Mouse (Mus musculus) macrophage (primary cell): ENCODE measurements at regions not wholly inside any gene's neighbourhood (a gene's known extent, or its start where the extent isn't known, plus 50 kb on each side); places are given as distances from the start of the nearest gene placed in this dataset.

Experiments
- H3K27ac ChIP-seq: fragments of 350-480 bp; formaldehyde crosslinking; 2 replicates; pipeline ENCODE4 v1.9.0; 2021
- H3K36me3 ChIP-seq: fragments of 350-480 bp; formaldehyde crosslinking; 2 replicates; pipeline ENCODE4 v1.9.0; 2021; ENCODE audit errors: inconsistent target
- H3K4me3 ChIP-seq: fragments of 350-480 bp; formaldehyde crosslinking; 2 replicates; pipeline ENCODE4 v1.9.0; 2021; ENCODE audit errors: inconsistent target
- H3K79me2 ChIP-seq: fragments of 350-480 bp; formaldehyde crosslinking; 2 replicates; pipeline ENCODE4 v1.9.0; 2021; ENCODE audit errors: inconsistent target
- WGBS: methylation state at CpG from one replicate; pipeline ENCODE4 v1.1.7; 2026; ENCODE audit warnings: inconsistent platforms; ENCODE audit not compliant: missing documents; 5-methylcytosine and 5-hydroxymethylcytosine counted together

GRCm38 (mm10) chr15:36689301-36689700, 318.3 kb downstream of the Zfp706 start:
- Histone ChIP-seq H3K27ac (no peak overlapping the region), H3K4me3 (no peak overlapping the region), H3K36me3 (no peaks in the 10 kb centered on the region), H3K79me2 (no peaks in the 10 kb centered on the region)
- WGBS = 71% methylated on average over 3 of the region's 3 CpGs

DNA sequence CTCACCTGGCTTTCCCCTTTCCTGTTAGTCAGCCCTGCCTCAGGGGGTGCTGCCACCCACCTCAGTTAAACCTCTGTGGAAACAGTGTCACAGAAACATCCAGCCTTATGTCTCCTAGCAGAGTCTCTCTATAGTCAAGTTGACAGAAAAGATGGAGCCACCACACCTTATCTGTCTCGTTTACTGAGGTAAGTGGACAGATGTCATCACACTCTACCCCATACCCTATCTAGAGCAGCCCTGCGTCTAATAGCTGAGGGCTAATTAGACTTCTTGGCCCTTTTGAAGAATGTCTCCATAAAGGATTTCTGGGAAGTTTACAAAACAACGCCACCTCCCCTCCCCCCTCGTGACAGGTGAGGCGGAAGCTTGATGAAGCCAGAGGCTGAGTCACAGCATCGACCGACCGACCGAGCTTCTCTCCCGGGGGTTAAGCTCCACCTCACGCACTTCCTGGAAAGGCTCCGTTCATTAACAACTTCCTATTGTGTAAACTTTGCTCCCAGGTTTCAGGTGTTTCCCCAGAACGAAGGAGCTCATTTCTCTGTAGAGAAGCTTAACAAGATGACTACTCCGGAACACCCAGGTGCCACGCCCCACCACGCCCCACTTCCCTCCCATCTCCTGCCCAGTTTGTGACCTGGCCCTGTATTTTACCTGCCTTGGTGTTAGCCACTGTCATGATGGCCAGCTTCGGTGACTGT, 319.4 kb downstream of the Zfp706 start:
- no peak overlapping the region for H3K27ac ChIP-seq
- no peaks in the 10 kb centered on the region for H3K36me3 ChIP-seq
- no peaks in the 10 kb centered on the region for H3K79me2 ChIP-seq
- no peak overlapping the region for H3K4me3 ChIP-seq
- WGBS = 14% methylated on average over 17 of the region's 17 CpGs

DNA sequence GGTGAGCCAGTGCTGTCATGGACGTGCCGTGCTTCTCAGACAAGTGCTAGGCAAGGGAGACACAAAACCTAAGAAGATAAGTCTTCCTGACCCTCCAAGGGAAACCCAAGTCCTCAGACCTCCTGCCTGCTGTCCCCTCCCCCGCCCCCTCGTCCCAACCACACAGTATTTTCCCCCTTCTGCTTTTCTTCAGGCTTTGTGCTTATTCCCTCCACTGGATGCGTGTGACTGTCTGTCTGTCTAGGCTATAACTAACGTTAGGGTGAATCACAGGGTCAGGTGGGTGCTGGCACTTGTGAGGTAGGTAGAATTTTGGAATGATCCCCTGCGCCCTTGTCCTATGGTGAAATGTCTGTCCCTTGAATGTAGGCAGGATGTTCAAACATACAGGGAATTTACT, 322.9 kb downstream of the Zfp706 start:
- WGBS = 46% methylated on average over 7 of the region's 7 CpGs
- no peak overlapping the region for H3K27ac ChIP-seq
- H3K4me3 ChIP-seq = no peak overlapping the region
- no peaks in the 10 kb centered on the region for H3K36me3 ChIP-seq
- H3K79me2 ChIP-seq = no peaks in the 10 kb centered on the region

DNA sequence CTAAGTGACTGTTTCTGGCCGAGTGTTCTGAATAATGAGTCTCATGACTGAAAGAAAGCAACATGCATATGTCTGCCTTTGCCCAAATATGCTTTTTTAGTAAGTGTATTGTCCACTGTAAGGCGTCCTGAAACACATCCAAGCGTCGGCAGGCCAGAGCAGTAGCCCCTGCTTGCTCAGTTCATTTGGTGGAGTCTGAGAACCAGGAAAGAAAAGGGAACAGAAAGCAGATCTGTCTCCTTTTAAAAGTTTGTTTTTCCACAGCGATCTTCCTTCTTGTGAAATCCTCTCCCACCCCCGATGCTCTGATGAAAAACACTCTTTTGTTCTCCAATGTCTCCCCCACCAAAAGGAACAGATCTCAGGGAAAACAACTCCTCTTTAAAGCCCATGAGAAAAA, 324.7 kb downstream of the Zfp706 start:
- no peaks in the 10 kb centered on the region for H3K79me2 ChIP-seq
- H3K4me3 ChIP-seq = no peak overlapping the region
- H3K36me3 ChIP-seq = no peaks in the 10 kb centered on the region
- no peak overlapping the region for H3K27ac ChIP-seq
- WGBS = 13% methylated on average over 6 of the region's 6 CpGs

- Histone ChIP-seq H3K4me3 (no peak overlapping the region), H3K79me2 (no peaks in the 10 kb centered on the region), H3K36me3 (no peaks in the 10 kb centered on the region), H3K27ac (no peak overlapping the region)
- 91% methylated on average over 5 of the region's 5 CpGs for WGBS
Measured at GRCm38 (mm10) chr15:36682159-36682558, 325.4 kb downstream of the Zfp706 start.

GRCm38 (mm10) chr15:36680361-36681140, 327.0 kb downstream of the Zfp706 start:
- Histone ChIP-seq H3K36me3 (no peaks in the 10 kb centered on the region), H3K79me2 (no peaks in the 10 kb centered on the region), H3K27ac (no peak overlapping the region), H3K4me3 (no peak overlapping the region)
- WGBS = 97% methylated on average over 11 of the region's 11 CpGs

- Histone ChIP-seq H3K4me3 (no peak overlapping the region), H3K36me3 (no peaks in the 10 kb centered on the region), H3K27ac (no peak overlapping the region), H3K79me2 (no peaks in the 10 kb centered on the region)
- WGBS = 75% methylated on average over 13 of the region's 13 CpGs
Measured at GRCm38 (mm10) chr15:36679577-36679976, 328.0 kb downstream of the Zfp706 start.

DNA sequence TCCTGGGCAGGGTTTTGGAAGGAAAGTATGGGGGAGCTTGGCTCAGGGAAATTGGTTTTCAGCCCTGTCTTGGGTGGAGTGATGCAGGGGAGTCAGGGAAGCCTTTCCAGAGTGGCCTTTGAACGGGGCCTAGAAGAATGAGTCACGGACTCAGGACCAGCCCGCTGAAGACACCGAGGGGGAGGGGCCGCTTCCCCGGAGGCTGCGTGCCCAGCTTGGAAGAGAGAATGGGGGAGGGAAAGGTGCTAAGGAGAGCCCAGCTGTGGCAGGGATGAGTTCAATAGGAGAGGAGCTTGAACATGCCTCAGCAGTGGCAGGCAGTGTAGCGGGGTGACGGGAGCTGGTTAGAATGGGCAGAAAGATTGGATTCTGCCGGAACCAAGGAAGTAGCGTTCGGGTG, 337.8 kb downstream of the Zfp706 start:
- Histone ChIP-seq H3K79me2 (no peaks in the 10 kb centered on the region), H3K27ac (no peak overlapping the region), H3K4me3 (no peak overlapping the region), H3K36me3 (no peaks in the 10 kb centered on the region)
- WGBS = 90% methylated on average over 12 of the region's 12 CpGs

- Histone ChIP-seq H3K4me3 (no peak overlapping the region), H3K36me3 (no peaks in the 10 kb centered on the region), H3K27ac (no peak overlapping the region), H3K79me2 (no peaks in the 10 kb centered on the region)
- WGBS = 10% methylated on average over 3 of the region's 3 CpGs
Measured at GRCm38 (mm10) chr15:36666566-36666965, 341.0 kb downstream of the Zfp706 start.

GRCm38 (mm10) chr15:36664391-36664790, 343.2 kb downstream of the Zfp706 start:
- no peak overlapping the region for H3K27ac ChIP-seq
- H3K36me3 ChIP-seq = no peaks in the 10 kb centered on the region
- H3K4me3 ChIP-seq = no peak overlapping the region
- WGBS = 91% methylated on average over 6 of the region's 6 CpGs
- no peaks in the 10 kb centered on the region for H3K79me2 ChIP-seq

- H3K79me2 ChIP-seq = no peaks in the 10 kb centered on the region
- no peaks in the 10 kb centered on the region for H3K36me3 ChIP-seq
- 40% methylated on average over 7 of the region's 7 CpGs for WGBS
- no peak overlapping the region for H3K4me3 ChIP-seq
- no peak overlapping the region for H3K27ac ChIP-seq
Measured at GRCm38 (mm10) chr15:36660986-36661385, 346.6 kb downstream of the Zfp706 start.
